Mouse (Mus musculus) midbrain, embryonic 13.5 days (tissue): ENCODE data around the gene Tbx3. TPM values are rescaled to one million over a fixed set of nuclear protein-coding genes. Genes with fewer than 3 reads are reported as not detected.

Experiments
- ATAC-seq: fragments of 200-750 bp; cut with Nextera tagmentation; 2 replicates; pipeline ENCODE4 v1.8.0; 2017; ENCODE audit warnings: mild to moderate bottlenecking, moderate TSS enrichment, moderate library complexity
- H3K27ac ChIP-seq: fragments of 300-500 bp; sonication (generic); 2 replicates; pipeline ENCODE4 v1.5.1; 2015; ENCODE audit warnings: inconsistent platforms, mild to moderate bottlenecking, moderate library complexity
- H3K27me3 ChIP-seq: fragments of 300-500 bp; sonication (generic); 2 replicates; pipeline ENCODE4 v1.6.1; 2015; ENCODE audit warnings: mild to moderate bottlenecking, inconsistent platforms
- H3K36me3 ChIP-seq: fragments of 300-500 bp; sonication (generic); 2 replicates; pipeline ENCODE4 v1.6.1; 2015; ENCODE audit warnings: mild to moderate bottlenecking, inconsistent platforms
- H3K4me1 ChIP-seq: fragments of 300-500 bp; sonication (generic); replicated peaks from 2 replicates; pipeline ENCODE4 v1.6.1; 2015; ENCODE audit warnings: inconsistent platforms
- H3K4me2 ChIP-seq: fragments of 300-500 bp; sonication (generic); replicated peaks from 2 replicates; pipeline ENCODE4 v1.6.1; 2015; ENCODE audit warnings: moderate library complexity, mild to moderate bottlenecking, inconsistent platforms
- H3K4me3 ChIP-seq: fragments of 300-500 bp; sonication (generic); replicated peaks from 2 replicates; pipeline ENCODE4 v1.5.1; 2015; ENCODE audit warnings: mild to moderate bottlenecking, inconsistent platforms
- H3K9ac ChIP-seq: fragments of 300-500 bp; sonication (generic); replicated peaks from 2 replicates; pipeline ENCODE4 v1.6.1; 2015; ENCODE audit warnings: mild to moderate bottlenecking, inconsistent platforms
- H3K9me3 ChIP-seq: fragments of 300-500 bp; sonication (generic); 2 replicates; pipeline ENCODE4 v1.6.1; 2016; ENCODE audit warnings: mild to moderate bottlenecking, inconsistent platforms
- whole genome bisulfite sequencing: fragments of 180-500 bp; shearing (Covaris S2); methylation state at CpG from one replicate; pipeline ENCODE4 v1.1.7; 2015; 5-methylcytosine and 5-hydroxymethylcytosine counted together
- polyA plus RNA-seq: library from polyadenylated mRNA; unstranded; fragments of >200 nt; fragmentation: Nextera tagmentation; extraction: Ambion mirVana; gene quantifications from 2 replicates; pipeline ENCODE4 v1.2.1, GENCODE M21; 2015

Gene Tbx3
- polyA plus RNA-seq, 1 experiment from 2014 or later = 2.3 TPM

DNA sequence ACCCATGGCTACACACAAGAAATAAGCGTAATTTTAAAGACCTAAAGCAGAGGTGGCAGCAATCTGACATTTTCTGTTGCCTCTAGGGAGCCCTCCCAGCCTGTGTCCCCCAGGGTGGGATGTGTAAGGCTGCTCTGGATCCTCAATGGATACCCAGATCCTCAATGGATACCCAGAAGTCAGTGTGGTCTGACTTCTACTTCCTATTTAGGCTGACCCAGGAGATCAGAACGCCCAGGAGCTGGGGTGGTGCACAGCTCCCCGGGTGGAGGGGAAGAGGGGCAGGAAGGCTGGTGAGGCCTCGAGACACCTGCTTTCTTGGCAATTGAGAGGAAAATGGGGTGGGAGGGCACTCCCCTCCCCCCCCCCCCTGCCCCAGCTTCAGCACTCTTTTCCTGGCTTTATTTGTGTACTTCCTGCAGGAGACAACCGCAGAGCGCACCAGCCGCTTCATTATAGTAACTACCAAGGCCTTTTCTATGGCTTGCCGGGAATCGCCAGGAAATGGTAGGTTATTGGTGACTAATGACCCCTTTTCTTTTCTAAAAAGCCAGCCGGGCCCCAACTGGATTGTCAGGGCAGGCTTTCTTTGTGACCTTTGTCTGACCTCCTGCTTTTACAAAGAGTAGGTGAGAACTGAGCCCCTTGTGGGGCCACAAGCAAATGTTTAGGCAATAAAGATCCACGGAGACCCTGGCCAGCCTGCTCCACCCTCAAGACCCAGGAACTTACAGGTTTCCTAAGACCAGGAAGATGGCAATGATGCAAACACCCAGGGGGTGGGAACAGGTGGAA, 50.2 kb downstream of the Tbx3 start:
- ATAC-seq = no peak
- H3K9me3 ChIP-seq = no peaks in the 10 kb centered on the region
- 31% methylated on average over 11 of the region's 11 CpGs for WGBS
- no peaks in the 10 kb centered on the region for H3K4me1 ChIP-seq
- H3K4me2 ChIP-seq = no peak overlapping the region
- H3K27ac ChIP-seq = no peak overlapping the region
- H3K27me3 ChIP-seq = no peaks in the 10 kb centered on the region
- no peak overlapping the region for H3K9ac ChIP-seq
- no peaks in the 10 kb centered on the region for H3K36me3 ChIP-seq
- no peak overlapping the region for H3K4me3 ChIP-seq

DNA sequence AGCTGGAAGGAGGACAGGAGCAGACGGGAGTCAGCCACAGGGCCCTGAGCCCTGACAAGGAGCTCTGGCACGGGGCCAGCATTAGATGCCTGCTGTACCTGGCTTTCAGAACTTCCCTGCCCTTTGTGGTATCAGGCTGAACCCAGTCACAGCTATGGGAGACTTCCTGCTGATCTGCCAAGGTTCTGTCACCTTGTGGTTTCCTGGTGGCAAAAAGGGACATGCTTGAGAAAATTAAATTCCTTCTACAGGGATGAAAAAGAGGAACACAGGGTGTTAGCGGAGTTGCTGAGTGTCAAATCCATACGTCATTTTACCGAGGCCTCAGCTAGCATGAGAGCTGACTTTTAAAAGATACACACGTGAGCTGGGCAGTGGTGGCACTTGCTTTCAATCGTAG, 62.5 kb downstream of the Tbx3 start:
- Histone ChIP-seq H3K4me1 (no peaks in the 10 kb centered on the region), H3K4me3 (no peak overlapping the region), H3K36me3 (no peaks in the 10 kb centered on the region), H3K9me3 (no peaks in the 10 kb centered on the region), H3K27me3 (peaks cover 13% of the 10 kb centered on the region; the same call in 1 of the 2 replicates), H3K9ac (no peak overlapping the region), H3K4me2 (no peak overlapping the region), H3K27ac (no peak overlapping the region)
- ATAC-seq = no peak
- 75% methylated on average over 7 of the region's 7 CpGs for WGBS

Other genes starting within 250 kb of the Tbx3 start
- not detected in 2 replicates for gene Tbx5, start 162.0 kb downstream of the Tbx3 start, polyA plus RNA-seq